Mouse (Mus musculus) myocyte (in vitro differentiated cells): ENCODE data around the gene Farp2. TPM values are rescaled to one million over a fixed set of nuclear protein-coding genes. Genes with fewer than 3 reads are reported as not detected.
"Not testable (repeated sequence)": the region's sequence is repeated elsewhere in the genome, so short reads cannot be mapped to it uniquely, and the experiment has no call there.

Source experiments
- H3K27me3 ChIP-seq: one replicate; pipeline ENCODE4 v1.6.1; 2011; ENCODE audit not compliant: control insufficient read depth, insufficient read depth, insufficient read length
- H3K36me3 ChIP-seq: one replicate; pipeline ENCODE4 v1.6.1; 2011; ENCODE audit not compliant: control insufficient read depth, insufficient read depth
- H3K4me2 ChIP-seq: one replicate; pipeline ENCODE4 v1.6.1; 2011; ENCODE audit warnings: low read depth, control low read depth
- H3K4me3 ChIP-seq: one replicate; pipeline ENCODE4 v1.5.1; 2011; ENCODE audit warnings: mild to moderate bottlenecking, control low read depth, moderate library complexity
- H3K79me2 ChIP-seq: one replicate; pipeline ENCODE4 v1.6.1; 2011; ENCODE audit not compliant: control insufficient read depth, insufficient read depth
- H3ac ChIP-seq: one replicate; pipeline ENCODE4 v1.6.1; 2011; ENCODE audit not compliant: control insufficient read depth, insufficient read length
- CEBPB ChIP-seq: IDR thresholded peaks from 2 replicates; pipeline ENCODE4 v1.6.1; 2011; ENCODE audit warnings: mild to moderate bottlenecking, moderate library complexity; ENCODE audit not compliant: poor library complexity, insufficient read depth, severe bottlenecking
- E2F4 ChIP-seq: IDR thresholded peaks from one replicate; pipeline ENCODE4 v1.6.1; 2011; ENCODE audit warnings: mild to moderate bottlenecking, control low read depth, moderate library complexity; ENCODE audit not compliant: insufficient read depth
- MAX ChIP-seq: IDR thresholded peaks from one replicate; pipeline ENCODE4 v1.6.1; 2011; ENCODE audit warnings: low read depth, mild to moderate bottlenecking, control low read depth
- MYOD1 ChIP-seq, 3 experiments: IDR thresholded peaks; one replicate each; pipeline ENCODE4 v1.6.1; 2011; ENCODE audit warnings: control low read depth in 2 of 3, low read depth in 2 of 3, mild to moderate bottlenecking in 2 of 3, moderate library complexity in 1 of 3; ENCODE audit not compliant: insufficient read length in 2 of 3, control insufficient read depth in 1 of 3
- MYOG ChIP-seq, 3 experiments: IDR thresholded peaks; one replicate each; pipeline ENCODE4 v1.6.1; 2011; ENCODE audit warnings: control low read depth in 2 of 3, low read depth in 2 of 3, mild to moderate bottlenecking in 2 of 3; ENCODE audit not compliant: insufficient read length in 2 of 3, control insufficient read depth in 1 of 3, insufficient read depth in 1 of 3
- POLR2A ChIP-seq: IDR thresholded peaks from one replicate; pipeline ENCODE4 v1.6.1; 2011; ENCODE audit warnings: low read depth, mild to moderate bottlenecking, control low read depth, moderate library complexity; ENCODE audit not compliant: insufficient read length
- POLR2AphosphoS2 ChIP-seq: IDR thresholded peaks from one replicate; pipeline ENCODE4 v1.6.1; 2011; ENCODE audit warnings: low read depth, control low read depth; ENCODE audit not compliant: insufficient read length
- REST ChIP-seq: IDR thresholded peaks from one replicate; pipeline ENCODE4 v1.6.1; 2011; ENCODE audit warnings: mild to moderate bottlenecking, control low read depth, moderate library complexity; ENCODE audit not compliant: insufficient read depth, insufficient read length
- SRF ChIP-seq: IDR thresholded peaks from one replicate; pipeline ENCODE4 v1.6.1; 2011; ENCODE audit warnings: low read depth; ENCODE audit not compliant: control insufficient read depth, insufficient read length
- TCF12 ChIP-seq: IDR thresholded peaks from one replicate; pipeline ENCODE4 v1.6.1; 2011; ENCODE audit warnings: mild to moderate bottlenecking, control low read depth; ENCODE audit not compliant: poor library complexity, insufficient read depth, severe bottlenecking
- TCF3 ChIP-seq: IDR thresholded peaks from one replicate; pipeline ENCODE4 v1.6.1; 2011; ENCODE audit warnings: low read depth, control low read depth; ENCODE audit not compliant: insufficient read length
- USF1 ChIP-seq: IDR thresholded peaks from one replicate; pipeline ENCODE4 v1.6.1; 2011; ENCODE audit warnings: low read depth, mild to moderate bottlenecking, control low read depth, moderate library complexity
- polyA plus RNA-seq: library from polyadenylated mRNA; unstranded; fragments of >200 nt; fragmentation: generic; extraction: Trizol; gene quantifications from one replicate; pipeline ENCODE4 v1.2.1, GENCODE M21; 2012; ENCODE audit warnings: missing spikeins

Farp2 gene
- polyA plus RNA-seq, 1 experiment = 3.1 TPM

- no peak overlapping the region for H3K4me3 ChIP-seq
- TF ChIP-seq TCF12 = no peak
- TF ChIP-seq TCF3 = no peak
- no peak for TF ChIP-seq MYOD1 (IDR thresholded peaks at IDR 0.05; ENCODE audit: control insufficient read depth in 1 of 3, insufficient read length in 2 of 3, low read depth in 2 of 3)
- no peak for TF ChIP-seq POLR2AphosphoS2
- TF ChIP-seq E2F4 = no peak
- TF ChIP-seq MAX = no peak
- TF ChIP-seq CEBPB = no peak
- no peak for TF ChIP-seq SRF
- no peak for TF ChIP-seq REST
- no peak for TF ChIP-seq POLR2A
- no peak for TF ChIP-seq MYOG (IDR thresholded peaks at IDR 0.05; ENCODE audit: control insufficient read depth in 1 of 3, insufficient read depth in 1 of 3, insufficient read length in 2 of 3, low read depth in 2 of 3)
- TF ChIP-seq USF1 = no peak
These were observed 142.9 kb downstream of the Farp2 start for GRCm38 (mm10) chr1:93654798-93655197.

GRCm38 (mm10) chr1:93656325-93657024 lies 144.6 kb downstream of the Farp2 start:
- H3K27me3 ChIP-seq = no peaks in the 10 kb centered on the region
- H3K79me2 ChIP-seq = no peaks in the 10 kb centered on the region
- no peak overlapping the region for H3K4me3 ChIP-seq
- H3K36me3 ChIP-seq = no peaks in the 10 kb centered on the region
- TF ChIP-seq MYOG (IDR thresholded peaks at IDR 0.05; ENCODE audit: control insufficient read depth in 1 of 3, insufficient read depth in 1 of 3, insufficient read length in 2 of 3, low read depth in 2 of 3) (no peak), TCF12 (no peak), MYOD1 (IDR thresholded peaks at IDR 0.05; ENCODE audit: control insufficient read depth in 1 of 3, insufficient read length in 2 of 3, low read depth in 2 of 3) (no peak), POLR2A (no peak), MAX (no peak), E2F4 (no peak), TCF3 (no peak), POLR2AphosphoS2 (no peak), REST (no peak), SRF (no peak), USF1 (no peak), CEBPB (no peak)
- no peak overlapping the region for H3ac ChIP-seq
- no peak overlapping the region for H3K4me2 ChIP-seq

More at GRCm38 (mm10) chr1:93654798-93655197, 142.9 kb downstream of the Farp2 start:
- Histone ChIP-seq H3K4me2 (no peak overlapping the region), H3K36me3 (no peaks in the 10 kb centered on the region), H3K79me2 (no peaks in the 10 kb centered on the region), H3K27me3 (no peaks in the 10 kb centered on the region), H3ac (no peak overlapping the region)

DNA sequence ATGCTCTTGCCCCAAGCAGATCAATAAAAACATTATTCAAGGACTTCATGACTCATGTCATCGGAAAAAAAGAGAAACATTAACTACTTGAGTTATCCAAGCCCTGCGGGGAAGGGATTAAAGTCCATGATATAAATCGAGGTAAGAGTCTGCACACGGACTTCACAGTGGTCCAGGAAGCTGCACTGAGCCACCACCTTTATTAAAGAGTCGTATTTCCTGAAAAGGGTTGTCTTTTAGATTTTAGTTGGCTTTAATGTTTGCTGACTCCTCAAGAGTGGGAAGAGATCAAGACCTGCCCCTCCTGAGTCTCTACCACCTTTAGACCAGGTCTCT lies 145.1 kb downstream of the Farp2 start:
- H3ac ChIP-seq = no peak overlapping the region
- no peak overlapping the region for H3K4me3 ChIP-seq
- H3K4me2 ChIP-seq = no peak overlapping the region
- H3K27me3 ChIP-seq = no peaks in the 10 kb centered on the region
- no peaks in the 10 kb centered on the region for H3K36me3 ChIP-seq
- no peak for TF ChIP-seq CEBPB
- no peak for TF ChIP-seq REST
- no peak for TF ChIP-seq SRF
- TF ChIP-seq TCF12 = no peak
- no peaks in the 10 kb centered on the region for H3K79me2 ChIP-seq

GRCm38 (mm10) chr1:93658559-93658958 lies 146.7 kb downstream of the Farp2 start, which contains the start of gene Stk25:
Gene Stk25 (minus strand): TSS chr1:93658659.
- H3K79me2 ChIP-seq, H3K36me3 ChIP-seq, H3K4me3 ChIP-seq: not testable (repeated sequence)

GRCm38 (mm10) chr1:93667760-93668400 lies 156.0 kb downstream of the Farp2 start:
- Histone ChIP-seq H3K27me3 (no peaks in the 10 kb centered on the region), H3K36me3 (no peaks in the 10 kb centered on the region), H3K4me3 (no peak overlapping the region), H3ac (no peak overlapping the region), H3K79me2 (no peaks in the 10 kb centered on the region), H3K4me2 (no peak overlapping the region)
- TF ChIP-seq MYOD1 (IDR thresholded peaks at IDR 0.05; ENCODE audit: control insufficient read depth in 1 of 3, insufficient read length in 2 of 3, low read depth in 2 of 3) (no peak), E2F4 (no peak), TCF3 (no peak), MYOG (IDR thresholded peaks at IDR 0.05; ENCODE audit: control insufficient read depth in 1 of 3, insufficient read depth in 1 of 3, insufficient read length in 2 of 3, low read depth in 2 of 3) (no peak)

More at GRCm38 (mm10) chr1:93658559-93658958, 146.7 kb downstream of the Farp2 start, which contains the start of gene Stk25:
- H3K27me3 ChIP-seq, H3ac ChIP-seq, H3K4me2 ChIP-seq: not testable (repeated sequence)
